Mouse (Mus musculus) liver, embryonic 11.5 days (tissue): ENCODE data around the gene Txnrd1. TPM values are rescaled to one million over a fixed set of nuclear protein-coding genes. Genes with fewer than 3 reads are reported as not detected.

Experiments used
- ATAC-seq: fragments of 200-750 bp; cut with Nextera tagmentation; replicated peaks from 2 replicates; pipeline ENCODE4 v1.8.0; 2017; ENCODE audit warnings: moderate number of reproducible peaks, mild to moderate bottlenecking, moderate TSS enrichment, moderate library complexity; ENCODE audit not compliant: low FRiP score
- DNase-seq: peaks from one replicate; pipeline ENCODE4 v3.0.0-alpha.2; 2017; ENCODE audit warnings: low spot score
- H3K27ac ChIP-seq: fragments of 300-500 bp; sonication (generic); 2 replicates; pipeline ENCODE4 v1.5.1; 2014; ENCODE audit warnings: mild to moderate bottlenecking, low read depth, low read length, control low read depth
- H3K27me3 ChIP-seq: fragments of 300-500 bp; sonication (generic); replicated peaks from 2 replicates; pipeline ENCODE4 v1.6.1; 2014; ENCODE audit warnings: low read length, mixed read lengths; ENCODE audit not compliant: control insufficient read depth, insufficient read depth
- H3K36me3 ChIP-seq: fragments of 300-500 bp; sonication (generic); 2 replicates; pipeline ENCODE4 v1.6.1; 2014; ENCODE audit warnings: mild to moderate bottlenecking, low read length, moderate library complexity, mixed read lengths; ENCODE audit not compliant: control insufficient read depth, insufficient read depth
- H3K4me1 ChIP-seq: fragments of 300-500 bp; sonication (generic); replicated peaks from 2 replicates; pipeline ENCODE4 v1.6.1; 2014; ENCODE audit warnings: low read length, mixed read lengths; ENCODE audit not compliant: control insufficient read depth, insufficient read depth
- H3K4me2 ChIP-seq: fragments of 300-500 bp; sonication (generic); 2 replicates; pipeline ENCODE4 v1.6.1; 2014; ENCODE audit warnings: mild to moderate bottlenecking, control low read depth, moderate library complexity
- H3K4me3 ChIP-seq: fragments of 300-500 bp; sonication (generic); 2 replicates; pipeline ENCODE4 v1.5.1; 2014; ENCODE audit warnings: low read depth, low read length, control low read depth
- H3K9ac ChIP-seq: fragments of 300-500 bp; sonication (generic); 2 replicates; pipeline ENCODE4 v1.6.1; 2014; ENCODE audit warnings: low read depth, low read length, control low read depth
- H3K9me3 ChIP-seq: fragments of 300-500 bp; sonication (generic); 2 replicates; pipeline ENCODE4 v1.6.1; 2016; ENCODE audit warnings: low read length, inconsistent platforms, mixed read lengths; ENCODE audit not compliant: control insufficient read depth
- WGBS: fragments of 180-500 bp; shearing (Covaris S2); extraction: QIAGEN DNeasy Blood & Tissue Kit; methylation state at CpG from one replicate; pipeline ENCODE4 v1.1.7; 2014; 5-methylcytosine and 5-hydroxymethylcytosine counted together
- polyA plus RNA-seq: library from polyadenylated mRNA; unstranded; fragments of >200 nt; fragmentation: Nextera tagmentation; extraction: Ambion mirVana; gene quantifications from 2 replicates; pipeline ENCODE4 v1.2.1, GENCODE M21; 2014

Txnrd1 gene
- polyA plus RNA-seq, 1 experiment from 2014 or later: 129 TPM

DNA sequence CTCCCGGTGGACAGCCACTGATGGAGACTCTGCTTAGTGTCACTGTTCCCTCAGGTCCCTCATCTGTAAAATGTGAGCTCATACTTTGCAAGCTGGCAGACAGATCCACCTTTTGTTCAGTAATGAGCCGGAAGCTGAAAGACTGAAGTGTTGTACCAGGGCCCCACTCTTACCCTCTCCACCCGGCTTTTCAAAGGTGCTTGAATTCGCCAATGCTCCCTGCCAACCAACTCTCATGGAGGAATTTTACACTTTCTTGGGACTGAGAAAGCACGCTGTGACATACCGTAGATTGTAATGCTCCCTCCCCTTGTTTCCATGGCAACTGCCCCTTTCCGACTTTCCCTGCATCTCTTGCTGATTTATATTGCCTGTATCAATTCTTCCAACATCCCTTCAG lies 66.8 kb downstream of the Txnrd1 start:
- 52% methylated on average over 7 of the region's 7 CpGs for WGBS
- ATAC-seq (no peak), DNase-seq (no peak)
- Histone ChIP-seq H3K9me3 (no peaks in the 10 kb centered on the region), H3K27ac (no peak overlapping the region), H3K27me3 (no peaks in the 10 kb centered on the region; the same call in 1 of the 2 replicates), H3K4me1 (no peaks in the 10 kb centered on the region), H3K4me3 (peak overlapping the region; percentile 42), H3K9ac (0 out of 2 replicates have a peak overlapping the region, but pooled peaks have one; percentile 1), H3K36me3 (peaks cover 15% of the 10 kb centered on the region), H3K4me2 (peak overlapping the region; percentile 61)

DNA sequence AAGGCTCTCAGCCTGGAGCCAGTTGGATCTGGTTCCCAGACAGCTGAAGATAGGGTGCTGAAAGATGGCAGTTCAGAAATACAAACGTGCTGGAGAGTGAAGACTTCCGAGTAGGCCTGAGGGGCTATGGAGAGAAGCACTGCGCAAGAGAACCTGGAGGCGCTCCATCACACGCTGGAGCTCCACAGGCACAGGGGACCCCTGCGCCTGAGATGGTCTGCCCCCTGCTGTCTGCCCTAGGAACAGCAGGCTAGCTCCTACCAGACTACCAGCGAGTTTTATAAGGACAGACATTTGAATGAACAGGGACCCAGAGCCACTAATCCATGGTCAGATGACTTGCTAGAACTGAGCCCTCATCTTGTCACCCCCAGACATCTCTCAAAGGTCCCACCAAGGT lies 67.7 kb downstream of the Txnrd1 start:
- 8% methylated on average over 7 of the region's 7 CpGs for WGBS
- Histone ChIP-seq H3K9ac (no peak overlapping the region), H3K4me2 (no peak overlapping the region)

DNA sequence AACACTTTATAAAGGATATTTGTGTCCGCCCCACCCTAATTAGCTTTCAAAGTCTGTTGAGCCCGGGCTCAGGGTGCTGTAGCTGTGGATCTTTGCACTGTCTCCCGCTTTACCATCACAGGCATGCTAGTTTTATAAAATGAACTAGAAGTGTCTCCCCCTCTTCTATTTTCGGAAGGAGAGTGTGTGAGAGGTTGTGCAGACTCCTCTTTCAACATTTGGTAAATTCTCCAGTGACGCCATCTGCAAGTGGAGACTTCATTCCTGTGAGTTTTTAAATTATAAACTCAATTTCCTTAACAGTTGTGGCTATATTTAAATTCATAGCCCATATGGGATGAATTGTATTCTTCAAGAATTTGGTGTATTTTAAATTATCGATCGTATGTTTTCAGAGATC lies 74.8 kb downstream of the Txnrd1 start:
- no peak for ATAC-seq
- no peak for DNase-seq
- Histone ChIP-seq H3K9ac (no peak overlapping the region), H3K4me3 (no peak overlapping the region), H3K9me3 (no peaks in the 10 kb centered on the region), H3K27ac (no peak overlapping the region), H3K36me3 (no peaks in the 10 kb centered on the region), H3K27me3 (peaks cover 4% of the 10 kb centered on the region), H3K4me1 (peaks cover 3% of the 10 kb centered on the region; the same call in 1 of the 2 replicates), H3K4me2 (no peak overlapping the region)
- 82% methylated on average over 7 of the region's 7 CpGs for WGBS

More for the DNA sequence above, 67.7 kb downstream of the Txnrd1 start:
- Histone ChIP-seq H3K4me3 (no peak overlapping the region), H3K4me1 (no peaks in the 10 kb centered on the region), H3K27me3 (no peaks in the 10 kb centered on the region; the same call in 1 of the 2 replicates), H3K27ac (no peak overlapping the region), H3K9me3 (no peaks in the 10 kb centered on the region), H3K36me3 (peaks cover 8% of the 10 kb centered on the region)
- DNase-seq (peak; percentile 86), ATAC-seq (peak; percentile 58)

DNA sequence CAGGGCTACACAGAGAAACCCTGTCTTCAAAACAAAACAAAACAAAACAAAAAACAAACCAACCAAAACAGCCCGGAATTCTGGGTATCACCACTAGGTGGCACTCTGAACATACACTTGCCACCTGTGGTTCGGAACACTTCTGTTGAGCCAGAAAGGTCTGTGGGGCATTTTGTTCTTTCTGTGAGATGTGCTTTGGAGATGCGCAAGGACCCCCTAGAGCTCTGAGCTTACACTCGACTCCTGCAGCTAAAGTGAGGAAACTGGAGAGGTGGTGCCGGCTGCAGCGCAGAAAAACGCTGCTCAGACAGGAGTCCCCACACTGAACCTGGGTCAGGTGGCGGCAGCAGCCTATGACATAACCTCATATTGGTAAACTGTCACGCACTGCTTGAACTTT lies 75.6 kb downstream of the Txnrd1 start:
- DNase-seq: peak; percentile 57
- H3K9ac ChIP-seq: no peak overlapping the region
- peaks cover 4% of the 10 kb centered on the region for H3K27me3 ChIP-seq
- WGBS: 21% methylated on average over 9 of the region's 9 CpGs
- no peak overlapping the region for H3K4me3 ChIP-seq
- ATAC-seq: no peak
- H3K4me1 ChIP-seq: peaks cover 7% of the 10 kb centered on the region; the same call in 1 of the 2 replicates
- H3K9me3 ChIP-seq: no peaks in the 10 kb centered on the region
- no peak overlapping the region for H3K27ac ChIP-seq
- 0 out of 2 replicates have a peak overlapping the region, but pooled peaks have one; percentile 0 for H3K4me2 ChIP-seq
- no peaks in the 10 kb centered on the region for H3K36me3 ChIP-seq

DNA sequence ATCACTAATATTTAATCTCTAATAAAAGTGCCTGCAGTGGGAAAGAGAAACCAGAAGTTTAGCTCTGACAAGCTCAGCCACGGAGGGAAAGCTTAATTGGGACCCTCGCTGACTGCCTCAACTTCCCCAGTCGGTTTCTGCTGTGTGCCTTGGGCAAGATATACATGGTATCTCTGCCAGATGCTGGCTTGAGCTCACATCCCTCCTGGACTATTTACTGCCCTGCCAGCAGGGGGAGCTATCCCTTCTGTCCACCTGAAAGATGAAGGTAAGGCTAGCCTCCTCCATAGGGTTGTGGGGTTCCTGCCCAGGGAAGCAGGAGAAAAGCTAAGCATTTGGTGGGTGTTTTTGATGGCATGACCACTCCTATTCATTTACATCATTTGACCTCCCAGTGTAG lies 76.4 kb downstream of the Txnrd1 start:
- no peak overlapping the region for H3K27ac ChIP-seq
- no peaks in the 10 kb centered on the region for H3K9me3 ChIP-seq
- no peak overlapping the region for H3K4me2 ChIP-seq
- peaks cover 7% of the 10 kb centered on the region; the same call in 1 of the 2 replicates for H3K4me1 ChIP-seq
- H3K9ac ChIP-seq: no peak overlapping the region
- no peaks in the 10 kb centered on the region for H3K36me3 ChIP-seq
- H3K27me3 ChIP-seq: peaks cover 4% of the 10 kb centered on the region
- WGBS: 72% methylated on average over 3 of the region's 3 CpGs
- ATAC-seq (no peak), DNase-seq (no peak)
- H3K4me3 ChIP-seq: no peak overlapping the region

DNA sequence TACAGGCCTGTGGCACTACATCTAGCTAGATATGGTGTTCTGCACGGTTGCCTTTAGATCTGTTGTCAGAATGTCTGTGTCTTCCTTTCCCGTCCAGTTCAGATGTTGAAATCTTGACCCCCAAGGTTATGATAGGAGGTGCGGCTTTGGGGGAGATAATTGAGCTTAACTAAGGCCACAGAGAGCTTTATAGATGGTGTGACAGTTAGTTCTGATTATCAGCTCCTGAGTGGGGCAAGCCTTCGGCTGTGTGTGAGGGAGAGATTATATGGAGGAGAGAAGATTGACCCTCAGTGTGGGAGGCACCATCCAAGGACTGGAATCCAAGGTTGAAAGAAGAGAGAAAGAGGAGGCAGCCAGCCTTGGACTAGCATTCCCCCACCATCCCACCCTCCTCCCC lies 79.5 kb downstream of the Txnrd1 start:
- Histone ChIP-seq H3K9ac (no peak overlapping the region), H3K4me1 (peaks cover 7% of the 10 kb centered on the region; the same call in 1 of the 2 replicates), H3K27ac (no peak overlapping the region), H3K4me2 (no peak overlapping the region), H3K4me3 (no peak overlapping the region), H3K9me3 (no peaks in the 10 kb centered on the region), H3K36me3 (no peaks in the 10 kb centered on the region), H3K27me3 (peaks cover 4% of the 10 kb centered on the region; the same call in 1 of the 2 replicates)
- WGBS: 39% methylated on average over 4 of the region's 4 CpGs
- peak; percentile 80 for ATAC-seq
- DNase-seq: no peak

DNA sequence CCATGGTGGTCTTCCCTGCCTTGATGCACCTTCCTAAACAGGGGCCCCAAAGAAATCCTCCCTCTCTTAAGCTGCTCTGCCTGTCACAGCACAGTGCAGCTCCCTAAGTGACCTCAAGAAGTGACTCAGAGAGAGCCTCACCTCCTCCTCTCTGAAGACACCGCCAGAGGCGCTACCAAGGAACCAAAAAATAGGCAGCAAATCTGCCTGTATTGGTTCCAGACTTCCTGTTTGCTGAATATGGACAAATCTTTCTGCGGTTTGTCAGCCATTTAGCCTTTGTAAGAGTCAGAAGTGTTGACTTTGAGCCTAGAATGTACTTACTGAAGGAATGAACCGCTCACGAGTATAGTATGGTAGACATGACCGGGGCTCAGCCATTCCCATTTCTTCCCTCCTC lies 80.0 kb downstream of the Txnrd1 start:
- no peak overlapping the region for H3K9ac ChIP-seq
- no peaks in the 10 kb centered on the region for H3K36me3 ChIP-seq
- H3K27ac ChIP-seq: no peak overlapping the region
- WGBS: 70% methylated on average over 6 of the region's 6 CpGs
- no peak for ATAC-seq
- peaks cover 7% of the 10 kb centered on the region; the same call in 1 of the 2 replicates for H3K4me1 ChIP-seq
- H3K9me3 ChIP-seq: no peaks in the 10 kb centered on the region
- DNase-seq: no peak
- H3K4me3 ChIP-seq: no peak overlapping the region
- no peak overlapping the region for H3K4me2 ChIP-seq
- peaks cover 4% of the 10 kb centered on the region; the same call in 1 of the 2 replicates for H3K27me3 ChIP-seq

DNA sequence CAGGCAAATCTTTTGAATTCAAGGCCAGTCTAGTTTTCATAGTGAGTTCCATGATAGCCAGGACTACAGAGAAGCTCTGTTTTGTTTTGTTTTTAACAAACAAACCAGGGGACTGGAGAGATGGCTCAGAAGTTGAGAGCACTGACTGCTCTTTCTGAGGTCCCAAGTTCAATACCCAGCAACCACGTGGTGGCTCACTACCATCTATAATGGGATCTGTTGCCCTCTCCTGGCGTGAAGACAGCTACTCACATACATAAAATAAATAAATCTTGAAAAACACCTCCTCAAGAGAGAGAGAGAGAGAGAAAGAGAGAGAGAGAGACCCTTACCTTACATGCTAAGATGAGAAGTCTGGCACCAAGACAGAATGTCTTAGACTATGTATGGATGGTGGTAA lies 84.9 kb downstream of the Txnrd1 start:
- ATAC-seq: no peak
- no peak overlapping the region for H3K27ac ChIP-seq
- no peak for DNase-seq
- H3K9ac ChIP-seq: no peak overlapping the region
- peaks cover 7% of the 10 kb centered on the region for H3K4me1 ChIP-seq
- WGBS: 61% methylated on average over 2 of the region's 2 CpGs
- no peak overlapping the region for H3K4me3 ChIP-seq
- no peaks in the 10 kb centered on the region for H3K9me3 ChIP-seq
- no peaks in the 10 kb centered on the region for H3K36me3 ChIP-seq
- H3K27me3 ChIP-seq: no peaks in the 10 kb centered on the region
- no peak overlapping the region for H3K4me2 ChIP-seq

DNA sequence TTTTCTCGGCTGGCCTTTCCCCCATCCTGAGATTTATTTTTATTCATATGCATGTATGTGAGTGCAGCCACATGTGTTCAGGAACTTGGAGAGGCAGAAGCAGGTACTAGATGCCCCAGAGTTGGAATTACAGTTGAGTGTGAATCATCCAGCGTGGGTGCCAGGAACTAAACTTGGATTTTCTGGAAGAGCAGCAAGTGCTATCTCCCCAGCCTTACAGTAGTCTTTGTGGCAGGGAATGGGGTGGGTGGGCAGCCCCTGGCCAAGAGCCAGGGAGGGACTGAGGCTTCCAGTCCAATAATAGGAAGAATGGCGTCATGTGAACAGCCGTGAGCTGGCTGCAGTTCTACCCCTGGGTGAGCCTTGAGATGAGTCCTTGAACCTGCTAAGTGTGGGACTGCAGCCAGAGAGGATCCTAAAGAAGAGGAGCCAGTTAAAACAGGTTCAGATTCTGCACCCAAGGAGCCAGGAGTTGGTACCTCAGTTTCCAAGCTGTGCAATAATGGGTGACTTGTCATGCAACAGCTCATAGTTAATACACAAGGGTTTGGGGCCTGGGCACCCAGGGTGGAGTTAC lies 85.7 kb downstream of the Txnrd1 start:
- Histone ChIP-seq H3K9me3 (no peaks in the 10 kb centered on the region), H3K27ac (no peak overlapping the region), H3K4me1 (peaks cover 3% of the 10 kb centered on the region; the same call in 1 of the 2 replicates), H3K4me3 (no peak overlapping the region), H3K36me3 (no peaks in the 10 kb centered on the region), H3K4me2 (no peak overlapping the region), H3K9ac (no peak overlapping the region), H3K27me3 (no peaks in the 10 kb centered on the region)
- WGBS: 83% methylated on average over 4 of the region's 4 CpGs
- DNase-seq: no peak
- no peak for ATAC-seq
